Mouse (Mus musculus) skeletal muscle tissue, adult 2 months (tissue): ENCODE results near the gene Fbxl17.

Experiments used
- DNase-seq: peaks from one replicate; pipeline ENCODE4 v3.0.0-alpha.2; 2012; ENCODE audit warnings: low read depth, low spot score

Gene Fbxl17

GRCm38 (mm10) chr17:63057740-63058388 lies 442.0 kb downstream of the Fbxl17 start:
- DNase-seq: no peak

- no peak for DNase-seq
These were observed 442.8 kb downstream of the Fbxl17 start for GRCm38 (mm10) chr17:63056976-63057375.

- no peak for DNase-seq
These were observed 446.5 kb downstream of the Fbxl17 start for GRCm38 (mm10) chr17:63053311-63053710.

GRCm38 (mm10) chr17:63046401-63046800 lies 453.4 kb downstream of the Fbxl17 start:
- DNase-seq: no peak

GRCm38 (mm10) chr17:63045297-63045696 lies 454.5 kb downstream of the Fbxl17 start:
- DNase-seq: no peak

GRCm38 (mm10) chr17:63043046-63043675 lies 456.7 kb downstream of the Fbxl17 start:
- DNase-seq: no peak

- no peak for DNase-seq
These were observed 462.3 kb downstream of the Fbxl17 start for GRCm38 (mm10) chr17:63037562-63037961.

GRCm38 (mm10) chr17:63033141-63033540 lies 466.7 kb downstream of the Fbxl17 start:
- DNase-seq: no peak

- no peak for DNase-seq
These were observed 470.7 kb downstream of the Fbxl17 start for GRCm38 (mm10) chr17:63029105-63029504.

- DNase-seq: no peak
These were observed 474.6 kb downstream of the Fbxl17 start for GRCm38 (mm10) chr17:63025238-63025637.

- DNase-seq: no peak
These were observed 482.1 kb downstream of the Fbxl17 start for GRCm38 (mm10) chr17:63017605-63018167.

- DNase-seq: no peak
These were observed 487.3 kb downstream of the Fbxl17 start for GRCm38 (mm10) chr17:63012571-63012923.

GRCm38 (mm10) chr17:63011893-63012570 lies 487.8 kb downstream of the Fbxl17 start:
- DNase-seq: peak; percentile 74

- peak; percentile 4 for DNase-seq
These were observed 489.0 kb downstream of the Fbxl17 start for GRCm38 (mm10) chr17:63010830-63011229.

GRCm38 (mm10) chr17:63008788-63009187 lies 491.0 kb downstream of the Fbxl17 start:
- no peak for DNase-seq

GRCm38 (mm10) chr17:63008277-63008676 lies 491.5 kb downstream of the Fbxl17 start:
- DNase-seq: no peak

GRCm38 (mm10) chr17:63007876-63008275 lies 491.9 kb downstream of the Fbxl17 start:
- no peak for DNase-seq
